ENCODE assay signal across 11 mouse cellular contexts in the genomic region with DNA sequence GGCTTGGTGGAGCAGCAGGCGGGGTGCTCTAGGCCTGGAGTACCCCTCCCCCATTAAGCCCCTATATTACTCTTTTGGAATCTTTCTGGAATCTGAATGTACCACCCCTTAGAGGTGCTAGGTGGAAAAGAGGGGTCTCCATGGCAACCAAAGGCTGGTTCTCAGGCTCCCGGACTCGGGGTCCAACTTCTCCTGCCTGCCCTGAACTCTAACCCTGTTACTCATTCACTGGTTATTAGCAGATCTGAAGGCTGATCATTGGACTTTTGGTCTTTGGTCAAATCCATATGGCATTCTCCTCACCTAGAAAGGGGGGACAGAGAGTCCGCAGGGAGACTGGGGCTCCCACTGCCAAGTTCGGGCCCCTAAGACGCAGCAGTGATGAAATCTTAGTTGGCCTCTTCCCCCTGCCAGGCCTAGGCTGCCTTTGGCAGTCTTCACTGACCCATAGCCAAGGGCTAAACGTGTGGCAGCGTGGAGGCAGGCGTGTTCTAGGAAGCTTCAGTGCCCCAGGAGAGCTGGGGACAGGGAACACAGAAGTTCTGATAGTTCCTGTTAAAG. TPM values are rescaled to one million over a fixed set of nuclear protein-coding genes. Genes with fewer than 3 reads are reported as not detected.
DNase-seq lines count a peak whose midpoint lies in the region; ATAC-seq lines count a peak whose summit lies in the region.
"Had no signal": no experiment of that assay in that cellular context is flagged by ENCODE, and none has a peak within 500 bp of the region (broad histone marks: within the 10 kb centered on the region; RNA-seq: fewer than 3 reads in every experiment).

No protein-coding gene starts in this region.

- DNase-seq in cerebellum, adult 11-12 months, result peak; percentile 78
- peak; percentile 43 to 45 for DNase-seq in adrenal gland, postnatal 36 days
- peak; percentile 50 to 58 for DNase-seq in gastrocnemius, postnatal 36 days
- DNase-seq in kidney, postnatal 36 days, result peak; percentile 69 to 86
- no peak for DNase-seq in right cerebral cortex, postnatal 25 days
- no peak for DNase-seq in frontal cortex, postnatal 14 days (ENCODE audit: low spot score in 2 of 2)
- DNase-seq in lung, postnatal 36 days, result no peak
- DNase-seq: spleen, adult 18-20 months; thymus, postnatal 14 days had no signal

- intact Hi-C loops in gastrocnemius, postnatal 36 days (cut with DNase I), result loop anchor here (5.0 kb wide), 1 partner anchor 184 kb away; no protein-coding TSS in a partner anchor

- no peak for ATAC-seq in cerebellum, adult (ENCODE audit: insufficient number of reproducible peaks, low FRiP score, low TSS enrichment)
- ATAC-seq: midbrain, embryonic 15.5 days had no signal

RNA-seq across cellular contexts. Expression of a gene that starts 1.2 kb away (rescaled TPM):
- 1,000 to 10,000 TPM in 1 of 2 experiments, 100 to 1,000 TPM in 1; 945 to 1,041 TPM for total RNA-seq in adrenal gland, postnatal 36 days (2021)
- 100 to 1,000 TPM; 569 to 657 TPM for total RNA-seq in gastrocnemius, postnatal 36 days (2021)

RNA-seq across cellular contexts. Expression of a gene that starts 6.9 kb away (rescaled TPM):
- total RNA-seq in adrenal gland, postnatal 36 days (2021), result 100 to 1,000 TPM; 227 to 257 TPM
- total RNA-seq in gastrocnemius, postnatal 36 days (2021), result 100 to 1,000 TPM; 151 to 159 TPM

RNA-seq across cellular contexts. Expression of a gene that starts 13.3 kb away (rescaled TPM):
- total RNA-seq in adrenal gland, postnatal 36 days (2021), result 10 to 100 TPM; 19.6 to 24.6 TPM
- total RNA-seq in gastrocnemius, postnatal 36 days (2021), result 1 to 10 TPM in 1 of 2 experiments, not detected in 1; 1.2 TPM

RNA-seq across cellular contexts. Expression of a gene that starts 16.6 kb away (rescaled TPM):
- total RNA-seq in adrenal gland, postnatal 36 days (2021), result 10 to 100 TPM; 40.8 to 51.2 TPM
- total RNA-seq in gastrocnemius, postnatal 36 days (2021), result 1 to 10 TPM; 5.5 to 6.1 TPM

RNA-seq across cellular contexts. Expression of a gene that starts 48.4 kb away (rescaled TPM):
- total RNA-seq in adrenal gland, postnatal 36 days (2021), result under 1 TPM; 0.53 to 0.56 TPM
- total RNA-seq in gastrocnemius, postnatal 36 days (2021), result under 1 TPM; 0.10 TPM

Comparison
In these comparisons a context has a peak if more than half of its experiments do, and no peak if none do; other contexts are left out.
1. DNase-seq: peak in cerebellum, adult 11-12 months (single experiment), adrenal gland, postnatal 36 days (2 of 2), gastrocnemius, postnatal 36 days (2 of 2) and kidney, postnatal 36 days (2 of 2); none in right cerebral cortex, postnatal 25 days (single experiment), frontal cortex, postnatal 14 days (0 of 2) and lung, postnatal 36 days (single experiment).
2. RNA of a gene that starts 13.3 kb away (total RNA-seq): 19.6 to 24.6 TPM in adrenal gland, postnatal 36 days; 1.2 TPM in gastrocnemius, postnatal 36 days; every median in the first group is over 4 times any median in the second.